Mouse (Mus musculus): ENCODE results near the gene Lancl3.

GRCm38 (mm10) chrX:9201954-9202353 lies 2.3 kb downstream of the Lancl3 start:
- no peak for TF ChIP-seq CTCF (IDR thresholded peaks at IDR 0.05; ENCODE audit: low read depth, low read length)
- TF ChIP-seq GATA1 (IDR thresholded peaks at IDR 0.05; ENCODE audit: borderline replicate concordance, low read length), result no peak
- TF ChIP-seq TAL1 (conservative IDR thresholded peaks at IDR 0.05; ENCODE audit: low read depth, low read length), result no peak
- no peak for TF ChIP-seq POLR2AphosphoS5 (IDR thresholded peaks at IDR 0.05; ENCODE audit: insufficient replicate concordance, low read depth, low read length)

Measured in G1E (cell line).